Mouse (Mus musculus) testis, adult 2 months (tissue): ENCODE measurements around the gene Bag6.

Experiments
- CTCF ChIP-seq: fragments of 200-500 bp; IDR thresholded peaks from 2 replicates; pipeline ENCODE4 v1.5.1; 2012; ENCODE audit warnings: low read depth, mild to moderate bottlenecking, inconsistent platforms, low read length, moderate library complexity; ENCODE audit not compliant: control insufficient read depth, insufficient read depth, insufficient replicate concordance
- POLR2A ChIP-seq: fragments of 200-500 bp; IDR thresholded peaks from 2 replicates; pipeline ENCODE4 v1.6.1; 2012; ENCODE audit warnings: low read depth, mild to moderate bottlenecking, inconsistent platforms, low read length, moderate library complexity; ENCODE audit not compliant: control insufficient read depth

- TF ChIP-seq POLR2A (no peak), CTCF (no peak)
Observed at GRCm38 (mm10) chr17:35159638-35160037, 24.7 kb downstream of the Bag6 start.
